Mouse (Mus musculus) testis, postnatal 10 days (tissue): Measurements from ENCODE around the gene Slc38a8.

Source experiments
- DNase-seq: peaks from one replicate; pipeline ENCODE4 v3.0.0; 2021; ENCODE audit warnings: low spot score

Gene Slc38a8

GRCm38 (mm10) chr8:119484145-119484896 lies 17.2 kb downstream of the Slc38a8 start:
- no peak for DNase-seq

GRCm38 (mm10) chr8:119478684-119479083 lies 22.8 kb downstream of the Slc38a8 start:
- DNase-seq = no peak

- DNase-seq = no peak
Observed at GRCm38 (mm10) chr8:119468091-119468490, 33.4 kb downstream of the Slc38a8 start.

GRCm38 (mm10) chr8:119466794-119467193 lies 34.7 kb downstream of the Slc38a8 start:
- DNase-seq = no peak

GRCm38 (mm10) chr8:119466105-119466504 lies 35.4 kb downstream of the Slc38a8 start:
- DNase-seq = peak; percentile 58

- DNase-seq = no peak
Observed at GRCm38 (mm10) chr8:119463709-119464108, 37.8 kb downstream of the Slc38a8 start.

- no peak for DNase-seq
Observed at GRCm38 (mm10) chr8:119461356-119461755, 40.1 kb downstream of the Slc38a8 start.

GRCm38 (mm10) chr8:119459724-119460123 lies 41.8 kb downstream of the Slc38a8 start:
- no peak for DNase-seq

GRCm38 (mm10) chr8:119456045-119456444 lies 45.5 kb downstream of the Slc38a8 start:
- no peak for DNase-seq

- no peak for DNase-seq
Observed at GRCm38 (mm10) chr8:119452919-119453318, 48.6 kb downstream of the Slc38a8 start.

- no peak for DNase-seq
Observed at GRCm38 (mm10) chr8:119451131-119451530, 50.4 kb downstream of the Slc38a8 start.

GRCm38 (mm10) chr8:119449627-119450026 lies 51.9 kb downstream of the Slc38a8 start:
- DNase-seq = no peak

- DNase-seq = no peak
Observed at GRCm38 (mm10) chr8:119447781-119448170, 53.7 kb downstream of the Slc38a8 start.

- DNase-seq = peak; percentile 75
Observed at GRCm38 (mm10) chr8:119446990-119447780, 54.3 kb downstream of the Slc38a8 start.

- DNase-seq = peak; percentile 97
Observed at GRCm38 (mm10) chr8:119446211-119446989, 55.1 kb downstream of the Slc38a8 start, which contains the start of gene Necab2. Gene Necab2, plus strand, starts transcription at chr8:119446719.

GRCm38 (mm10) chr8:119442970-119443369 lies 58.5 kb downstream of the Slc38a8 start:
- no peak for DNase-seq

- DNase-seq = no peak
Observed at GRCm38 (mm10) chr8:119442013-119442412, 59.5 kb downstream of the Slc38a8 start.

GRCm38 (mm10) chr8:119440952-119441270 lies 60.6 kb downstream of the Slc38a8 start:
- no peak for DNase-seq

GRCm38 (mm10) chr8:119440250-119440951 lies 61.1 kb downstream of the Slc38a8 start:
- DNase-seq = peak; percentile 79

- DNase-seq = no peak
Observed at GRCm38 (mm10) chr8:119439893-119440249, 61.6 kb downstream of the Slc38a8 start.

GRCm38 (mm10) chr8:119439424-119439823 lies 62.1 kb downstream of the Slc38a8 start:
- no peak for DNase-seq

- DNase-seq = no peak
Observed at GRCm38 (mm10) chr8:119438876-119439275, 62.6 kb downstream of the Slc38a8 start.
